Mouse (Mus musculus) large intestine, adult 2 months (tissue): Measurements from ENCODE around the gene BC035947. TPM values are rescaled to one million over a fixed set of nuclear protein-coding genes. Genes with fewer than 3 reads are reported as not detected.
"Not testable (repeated sequence)": the region's sequence is repeated elsewhere in the genome, so short reads cannot be mapped to it uniquely, and the experiment has no call there.

Source experiments
- DNase-seq: peaks from one replicate; pipeline ENCODE4 v3.0.0-alpha.2; 2012; ENCODE audit warnings: low read depth, low spot score
- WGBS: fragments of 180-500 bp; shearing (Covaris S2); methylation state at CpG from one replicate; pipeline ENCODE4 v1.1.7; 2018; 5-methylcytosine and 5-hydroxymethylcytosine counted together
- polyA plus RNA-seq: library from polyadenylated mRNA; depleted of rRNA; stranded (reverse); fragments of >200 nt; gene quantifications from 2 replicates; pipeline ENCODE4 v1.2.3, GENCODE M21; 2012; rRNA removed

BC035947 gene
- 1.1 and 3.5 TPM in 2 replicates for polyA plus RNA-seq

- no peak for DNase-seq
- WGBS: 7% methylated on average over 25 of the region's 25 CpGs
Observed at GRCm38 (mm10) chr1:78511621-78512160, at the start of gene BC035947. BC035947 (minus strand) TSS chr1:78512158.

GRCm38 (mm10) chr1:78554012-78554666, 42.2 kb upstream of the BC035947 start:
- DNase-seq: no peak
- 59% methylated on average over 8 of the region's 8 CpGs for WGBS

- DNase-seq: no peak
- 73% methylated on average over 6 of the region's 6 CpGs for WGBS
Observed at GRCm38 (mm10) chr1:78548961-78549360, 37.0 kb upstream of the BC035947 start.

- 26% methylated on average over 9 of the region's 9 CpGs for WGBS
- DNase-seq: no peak
Observed at GRCm38 (mm10) chr1:78546258-78546657, 34.3 kb upstream of the BC035947 start.

GRCm38 (mm10) chr1:78543631-78544030, 31.7 kb upstream of the BC035947 start:
- WGBS: 93% methylated on average over 1 of the region's 1 CpGs
- not testable (repeated sequence) for DNase-seq

- WGBS: 79% methylated on average over 6 of the region's 6 CpGs
- DNase-seq: no peak
Observed at GRCm38 (mm10) chr1:78539166-78539565, 27.2 kb upstream of the BC035947 start.

GRCm38 (mm10) chr1:78538396-78538795, 26.4 kb upstream of the BC035947 start:
- 50% methylated on average over 5 of the region's 5 CpGs for WGBS
- no peak for DNase-seq

- DNase-seq: no peak
Observed at GRCm38 (mm10) chr1:78537494-78538010, 25.6 kb upstream of the BC035947 start.

GRCm38 (mm10) chr1:78536310-78537164, 24.6 kb upstream of the BC035947 start:
- no peak for DNase-seq
- WGBS: 26% methylated on average over 19 of the region's 19 CpGs

More at GRCm38 (mm10) chr1:78537494-78538010, 25.6 kb upstream of the BC035947 start:
- WGBS: 43% methylated on average over 16 of the region's 16 CpGs

- DNase-seq: no peak
- WGBS: 87% methylated on average over 9 of the region's 9 CpGs
Observed at GRCm38 (mm10) chr1:78534428-78535150, 22.6 kb upstream of the BC035947 start.

GRCm38 (mm10) chr1:78532184-78532800, 20.3 kb upstream of the BC035947 start:
- WGBS: 84% methylated on average over 15 of the region's 15 CpGs
- DNase-seq: no peak

GRCm38 (mm10) chr1:78530500-78531215, 18.7 kb upstream of the BC035947 start:
- WGBS: 65% methylated on average over 7 of the region's 7 CpGs
- no peak for DNase-seq

GRCm38 (mm10) chr1:78529011-78529410, 17.1 kb upstream of the BC035947 start:
- DNase-seq: no peak
- 87% methylated on average over 8 of the region's 8 CpGs for WGBS

GRCm38 (mm10) chr1:78528356-78528755, 16.4 kb upstream of the BC035947 start:
- DNase-seq: no peak
- 93% methylated on average over 3 of the region's 3 CpGs for WGBS

- no peak for DNase-seq
- 46% methylated on average over 23 of the region's 23 CpGs for WGBS
Observed at GRCm38 (mm10) chr1:78525189-78525886, 13.4 kb upstream of the BC035947 start.

- no peak for DNase-seq
- 73% methylated on average over 7 of the region's 7 CpGs for WGBS
Observed at GRCm38 (mm10) chr1:78518907-78519306, 6.9 kb upstream of the BC035947 start.

- DNase-seq: no peak
- WGBS: 79% methylated on average over 8 of the region's 8 CpGs
Observed at GRCm38 (mm10) chr1:78512756-78513155, 798 bp upstream of the BC035947 start.

- 60% methylated on average over 5 of the region's 5 CpGs for WGBS
- no peak for DNase-seq
Observed at GRCm38 (mm10) chr1:78510862-78511261, 1.1 kb downstream of the BC035947 start, which contains the start of gene Mogat1. Mogat1 (plus strand) TSS chr1:78510991.
